Mouse (Mus musculus) neural tube, embryonic 15.5 days (tissue): ENCODE data around the gene Slc1a1. TPM values are rescaled to one million over a fixed set of nuclear protein-coding genes. Genes with fewer than 3 reads are reported as not detected.

ENCODE experiments used
- ATAC-seq: fragments of 200-750 bp; cut with Nextera tagmentation; 2 replicates; pipeline ENCODE4 v1.8.0; 2017; ENCODE audit warnings: mild to moderate bottlenecking, moderate TSS enrichment, moderate library complexity; ENCODE audit not compliant: low FRiP score
- H3K27ac ChIP-seq: fragments of 300-500 bp; sonication (generic); replicated peaks from 2 replicates; pipeline ENCODE4 v1.5.1; 2015; ENCODE audit warnings: mild to moderate bottlenecking, inconsistent platforms
- H3K27me3 ChIP-seq: fragments of 300-500 bp; sonication (generic); replicated peaks from 2 replicates; pipeline ENCODE4 v1.6.1; 2015; ENCODE audit warnings: inconsistent platforms
- H3K36me3 ChIP-seq: fragments of 300-500 bp; sonication (generic); 2 replicates; pipeline ENCODE4 v1.6.1; 2015; ENCODE audit warnings: inconsistent platforms
- H3K4me1 ChIP-seq: fragments of 300-500 bp; sonication (generic); 2 replicates; pipeline ENCODE4 v1.6.1; 2015; ENCODE audit warnings: inconsistent platforms
- H3K4me2 ChIP-seq: fragments of 300-500 bp; sonication (generic); 2 replicates; pipeline ENCODE4 v1.6.1; 2015; ENCODE audit warnings: inconsistent platforms, mild to moderate bottlenecking, moderate library complexity
- H3K4me3 ChIP-seq: fragments of 300-500 bp; sonication (generic); replicated peaks from 2 replicates; pipeline ENCODE4 v1.5.1; 2015; ENCODE audit warnings: mild to moderate bottlenecking, inconsistent platforms
- H3K9ac ChIP-seq: fragments of 300-500 bp; sonication (generic); replicated peaks from 2 replicates; pipeline ENCODE4 v1.6.1; 2015; ENCODE audit warnings: mild to moderate bottlenecking, inconsistent platforms
- H3K9me3 ChIP-seq: fragments of 300-500 bp; sonication (generic); replicated peaks from 2 replicates; pipeline ENCODE4 v1.6.1; 2016; ENCODE audit warnings: inconsistent platforms
- WGBS: fragments of 180-500 bp; shearing (Covaris S2); methylation state at CpG from one replicate; pipeline ENCODE4 v1.1.7; 2015; ENCODE audit warnings: mixed read lengths; 5-methylcytosine and 5-hydroxymethylcytosine counted together
- polyA plus RNA-seq: library from polyadenylated mRNA; unstranded; fragments of >200 nt; fragmentation: Nextera tagmentation; extraction: Ambion mirVana; gene quantifications from 2 replicates; pipeline ENCODE4 v1.2.1, GENCODE M21; 2015

Slc1a1 gene
- polyA plus RNA-seq, 1 experiment from 2014 or later, result 57.3 TPM

GRCm38 (mm10) chr19:28917839-28918238, 83.0 kb downstream of the Slc1a1 start:
- Histone ChIP-seq H3K36me3 (peaks cover 7% of the 10 kb centered on the region; the same call in 1 of the 2 replicates), H3K9ac (no peak overlapping the region), H3K4me3 (no peak overlapping the region), H3K4me2 (no peak overlapping the region), H3K9me3 (no peaks in the 10 kb centered on the region), H3K4me1 (no peaks in the 10 kb centered on the region), H3K27me3 (no peaks in the 10 kb centered on the region), H3K27ac (no peak overlapping the region)
- no peak for ATAC-seq
- WGBS, result 89% methylated on average over 5 of the region's 5 CpGs

DNA sequence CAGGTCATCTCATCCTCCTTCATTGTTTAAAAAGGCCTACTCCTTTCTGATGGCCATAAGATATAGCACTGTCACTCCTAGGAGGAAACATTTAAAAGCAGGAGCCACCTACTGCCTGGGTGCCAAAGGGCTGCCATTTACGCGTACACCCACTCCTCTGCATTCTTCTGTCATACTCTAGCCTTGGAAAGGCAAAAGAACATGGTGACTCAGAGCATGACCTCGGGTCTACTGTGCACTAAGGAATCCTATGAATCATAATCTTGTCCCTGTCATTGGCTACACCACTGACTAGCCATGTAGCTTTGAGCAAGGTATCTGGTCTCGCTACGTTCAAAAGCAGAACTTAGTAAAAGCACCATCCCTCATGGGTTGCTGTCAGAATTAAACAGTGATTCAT, 91.5 kb downstream of the Slc1a1 start:
- no peak overlapping the region for H3K4me2 ChIP-seq
- no peaks in the 10 kb centered on the region for H3K9me3 ChIP-seq
- no peak for ATAC-seq
- no peaks in the 10 kb centered on the region for H3K36me3 ChIP-seq
- no peak overlapping the region for H3K4me3 ChIP-seq
- H3K27ac ChIP-seq, result no peak overlapping the region
- H3K27me3 ChIP-seq, result no peaks in the 10 kb centered on the region
- no peaks in the 10 kb centered on the region for H3K4me1 ChIP-seq
- 96% methylated on average over 5 of the region's 5 CpGs for WGBS
- H3K9ac ChIP-seq, result no peak overlapping the region

GRCm38 (mm10) chr19:28927396-28927795, 92.5 kb downstream of the Slc1a1 start:
- WGBS, result 85% methylated on average over 4 of the region's 4 CpGs
- no peak for ATAC-seq
- H3K27ac ChIP-seq, result no peak overlapping the region

DNA sequence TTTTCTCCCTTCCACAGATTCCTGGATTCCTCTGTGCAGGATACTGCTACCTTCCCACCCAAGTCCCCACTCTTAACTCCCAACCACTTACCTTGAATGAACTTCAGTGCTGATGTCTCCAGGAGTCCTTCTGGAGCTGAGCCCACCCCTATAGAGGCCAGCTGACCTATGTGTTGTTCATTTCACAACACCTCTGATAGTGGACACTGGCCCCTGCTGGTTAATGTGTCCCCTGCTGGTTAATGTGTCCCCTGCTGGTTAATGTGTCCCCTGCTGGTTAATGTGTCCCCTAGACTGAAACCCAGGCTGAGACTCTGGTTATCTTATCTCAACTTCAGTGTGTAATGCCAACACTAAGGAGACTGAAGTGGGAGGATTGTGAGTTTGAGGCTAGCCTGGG, 94.2 kb downstream of the Slc1a1 start:
- H3K27me3 ChIP-seq, result no peaks in the 10 kb centered on the region
- no peaks in the 10 kb centered on the region for H3K36me3 ChIP-seq
- no peak overlapping the region for H3K27ac ChIP-seq
- H3K4me1 ChIP-seq, result no peaks in the 10 kb centered on the region
- H3K4me3 ChIP-seq, result no peak overlapping the region
- no peak overlapping the region for H3K9ac ChIP-seq
- H3K4me2 ChIP-seq, result no peak overlapping the region
- no peaks in the 10 kb centered on the region for H3K9me3 ChIP-seq
- ATAC-seq, result no peak

More at GRCm38 (mm10) chr19:28927396-28927795, 92.5 kb downstream of the Slc1a1 start:
- H3K36me3 ChIP-seq, result no peaks in the 10 kb centered on the region
- H3K4me1 ChIP-seq, result no peaks in the 10 kb centered on the region
- no peak overlapping the region for H3K9ac ChIP-seq
- H3K4me3 ChIP-seq, result no peak overlapping the region
- H3K9me3 ChIP-seq, result no peaks in the 10 kb centered on the region
- H3K27me3 ChIP-seq, result no peaks in the 10 kb centered on the region
- H3K4me2 ChIP-seq, result no peak overlapping the region

DNA sequence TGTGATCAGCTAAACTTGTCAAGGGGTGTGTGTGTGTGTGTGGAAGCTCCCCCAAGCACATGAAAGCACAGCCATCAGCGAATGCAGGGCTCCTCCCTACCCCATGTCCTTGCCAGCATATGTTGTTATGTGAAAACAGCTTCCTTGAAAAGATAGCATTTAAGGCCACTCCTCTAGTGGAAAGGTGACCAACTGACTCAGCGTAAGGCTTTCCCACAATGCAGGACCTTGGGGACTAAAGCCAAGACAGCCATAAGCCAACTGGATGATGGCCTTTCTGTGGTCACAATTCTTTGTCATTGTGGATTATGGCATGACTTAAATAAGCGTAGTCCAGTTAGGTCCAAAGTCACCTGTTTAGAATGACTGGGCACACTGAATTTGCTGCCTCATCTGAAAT, 100.0 kb downstream of the Slc1a1 start:
- ATAC-seq, result no peak
- Histone ChIP-seq H3K4me1 (no peaks in the 10 kb centered on the region), H3K27me3 (no peaks in the 10 kb centered on the region), H3K27ac (no peak overlapping the region), H3K36me3 (no peaks in the 10 kb centered on the region), H3K9ac (no peak overlapping the region), H3K4me2 (no peak overlapping the region), H3K9me3 (no peaks in the 10 kb centered on the region), H3K4me3 (no peak overlapping the region)
- 94% methylated on average over 3 of the region's 3 CpGs for WGBS

DNA sequence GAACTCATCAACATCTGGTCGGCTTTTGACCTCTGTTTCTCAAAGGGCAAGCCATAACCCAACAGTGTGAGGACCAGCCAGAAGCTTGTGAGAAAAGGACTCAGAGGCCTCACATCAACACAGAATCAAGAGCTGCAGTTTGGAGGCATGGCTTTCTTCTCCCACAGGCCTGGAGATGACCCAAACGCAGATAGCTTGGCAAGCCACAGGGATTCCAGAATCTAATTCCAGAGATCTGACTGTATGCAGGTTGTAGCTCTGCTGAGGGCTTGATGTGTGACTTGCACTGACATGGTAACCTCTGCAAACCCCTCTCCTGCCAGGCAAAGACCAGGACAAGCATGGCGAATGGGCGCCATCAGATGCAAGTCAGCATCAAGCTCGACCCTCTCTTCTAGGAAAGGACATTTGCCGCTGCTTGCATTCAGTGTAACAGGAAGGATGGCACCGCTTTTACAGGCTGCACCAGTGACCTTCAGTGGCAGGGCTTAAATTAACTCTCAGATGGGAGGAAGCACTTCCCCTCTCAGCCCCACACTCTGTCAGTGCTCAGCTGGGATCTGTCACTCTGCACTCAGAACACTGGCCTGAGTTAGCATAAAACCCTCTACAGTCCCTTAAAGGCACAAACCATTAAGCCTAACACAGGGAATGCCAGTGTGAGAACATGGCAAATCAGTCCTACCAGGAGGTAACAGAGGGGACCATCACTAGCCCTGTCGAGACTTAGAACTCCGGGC, 105.5 kb downstream of the Slc1a1 start:
- no peak overlapping the region for H3K9ac ChIP-seq
- H3K9me3 ChIP-seq, result no peaks in the 10 kb centered on the region
- H3K4me2 ChIP-seq, result no peak overlapping the region
- no peak for ATAC-seq
- no peaks in the 10 kb centered on the region for H3K27me3 ChIP-seq
- WGBS, result 81% methylated on average over 9 of the region's 9 CpGs
- H3K4me1 ChIP-seq, result no peaks in the 10 kb centered on the region
- no peak overlapping the region for H3K27ac ChIP-seq
- no peak overlapping the region for H3K4me3 ChIP-seq
- H3K36me3 ChIP-seq, result no peaks in the 10 kb centered on the region

- ATAC-seq, result no peak
- H3K9ac ChIP-seq, result no peak overlapping the region
- no peak overlapping the region for H3K27ac ChIP-seq
- H3K4me3 ChIP-seq, result no peak overlapping the region
- no peak overlapping the region for H3K4me2 ChIP-seq
- WGBS, result 79% methylated on average over 4 of the region's 4 CpGs
- no peaks in the 10 kb centered on the region for H3K27me3 ChIP-seq
- H3K4me1 ChIP-seq, result no peaks in the 10 kb centered on the region
- H3K9me3 ChIP-seq, result no peaks in the 10 kb centered on the region
- H3K36me3 ChIP-seq, result no peaks in the 10 kb centered on the region
These were observed 106.4 kb downstream of the Slc1a1 start for GRCm38 (mm10) chr19:28941271-28941670.

DNA sequence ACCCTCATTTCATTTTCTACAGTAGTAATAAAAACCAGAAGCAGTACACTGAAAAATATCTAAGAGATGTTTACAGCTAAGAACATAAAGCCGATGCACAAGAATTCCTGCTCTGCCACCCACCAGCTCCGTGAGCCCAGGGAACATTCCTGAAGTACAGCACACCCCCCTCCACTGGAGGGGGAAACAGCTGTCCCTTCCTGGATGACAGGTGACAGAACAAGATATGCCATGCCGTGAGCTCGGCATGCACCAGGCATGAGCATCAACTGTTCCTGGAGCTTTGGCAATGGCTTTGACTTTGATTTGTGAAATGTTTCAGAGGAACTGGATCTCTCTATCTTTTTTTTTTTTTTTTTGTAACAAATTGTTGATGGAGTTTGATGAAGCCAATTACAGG, 111.9 kb downstream of the Slc1a1 start:
- ATAC-seq, result no peak
- 68% methylated on average over 4 of the region's 4 CpGs for WGBS

DNA sequence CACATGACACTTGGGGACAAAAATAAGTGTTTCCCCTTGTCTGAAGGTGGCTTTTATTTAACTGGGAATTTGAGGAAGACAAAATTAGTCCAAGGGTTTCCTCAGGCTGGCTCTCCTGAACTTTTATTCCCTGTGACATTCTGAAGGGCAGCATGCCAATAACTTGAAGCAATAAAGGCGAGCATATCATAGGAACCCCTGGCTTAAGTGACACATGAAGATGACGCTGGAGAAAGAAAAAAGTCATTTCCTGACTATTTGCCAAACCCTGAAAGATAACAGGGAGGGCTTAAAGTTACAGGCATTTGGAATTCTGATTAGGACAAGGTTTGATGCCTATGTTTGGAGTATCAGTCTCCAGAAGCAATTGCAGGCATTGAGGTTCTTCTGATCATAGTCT, 112.5 kb downstream of the Slc1a1 start:
- H3K4me2 ChIP-seq, result no peak overlapping the region
- no peak for ATAC-seq
- no peaks in the 10 kb centered on the region for H3K27me3 ChIP-seq
- no peaks in the 10 kb centered on the region for H3K4me1 ChIP-seq
- H3K9ac ChIP-seq, result no peak overlapping the region
- H3K27ac ChIP-seq, result no peak overlapping the region
- no peaks in the 10 kb centered on the region for H3K36me3 ChIP-seq
- 68% methylated on average over 2 of the region's 2 CpGs for WGBS
- H3K9me3 ChIP-seq, result no peaks in the 10 kb centered on the region
- H3K4me3 ChIP-seq, result no peak overlapping the region

More for the DNA sequence above, 111.9 kb downstream of the Slc1a1 start:
- H3K4me1 ChIP-seq, result no peaks in the 10 kb centered on the region
- H3K27me3 ChIP-seq, result no peaks in the 10 kb centered on the region
- no peaks in the 10 kb centered on the region for H3K36me3 ChIP-seq
- no peak overlapping the region for H3K4me2 ChIP-seq
- H3K27ac ChIP-seq, result no peak overlapping the region
- H3K9ac ChIP-seq, result no peak overlapping the region
- H3K4me3 ChIP-seq, result no peak overlapping the region
- no peaks in the 10 kb centered on the region for H3K9me3 ChIP-seq

- no peak overlapping the region for H3K27ac ChIP-seq
- 79% methylated on average over 5 of the region's 5 CpGs for WGBS
- no peaks in the 10 kb centered on the region for H3K4me1 ChIP-seq
- no peak overlapping the region for H3K4me2 ChIP-seq
- H3K4me3 ChIP-seq, result no peak overlapping the region
- ATAC-seq, result no peak
- H3K9ac ChIP-seq, result no peak overlapping the region
- no peaks in the 10 kb centered on the region for H3K9me3 ChIP-seq
- no peaks in the 10 kb centered on the region for H3K36me3 ChIP-seq
- no peaks in the 10 kb centered on the region for H3K27me3 ChIP-seq
These were observed 116.4 kb downstream of the Slc1a1 start for GRCm38 (mm10) chr19:28951251-28951650.

DNA sequence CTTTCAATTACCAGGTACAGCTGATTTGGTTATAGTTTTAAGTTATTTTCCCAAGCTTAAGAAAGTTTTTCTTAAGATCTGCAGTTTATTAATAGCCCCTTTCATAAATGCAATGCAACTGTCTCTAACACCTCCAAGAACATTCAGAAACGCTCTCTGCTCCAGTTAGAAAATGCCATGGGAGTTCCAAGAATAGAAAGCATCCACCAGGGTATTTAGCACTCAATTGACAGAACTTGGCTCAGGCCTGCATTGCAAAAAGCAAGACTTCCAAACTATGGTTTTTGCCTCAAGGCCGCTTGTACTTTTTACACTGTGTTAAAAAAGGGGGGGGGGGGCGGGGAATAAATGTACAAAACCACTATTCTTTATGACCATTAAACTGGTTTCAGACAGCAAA, 128.3 kb downstream of the Slc1a1 start:
- ATAC-seq, result no peak
- Histone ChIP-seq H3K27me3 (no peaks in the 10 kb centered on the region), H3K36me3 (no peaks in the 10 kb centered on the region), H3K27ac (peak overlapping the region; percentile 84; the same call in 1 of the 2 replicates), H3K4me3 (peak overlapping the region; percentile 85), H3K9ac (peak overlapping the region; percentile 91; the same call in 1 of the 2 replicates), H3K4me1 (peaks cover 25% of the 10 kb centered on the region), H3K9me3 (no peaks in the 10 kb centered on the region), H3K4me2 (peak overlapping the region; percentile 74)
- 42% methylated on average over 3 of the region's 3 CpGs for WGBS

DNA sequence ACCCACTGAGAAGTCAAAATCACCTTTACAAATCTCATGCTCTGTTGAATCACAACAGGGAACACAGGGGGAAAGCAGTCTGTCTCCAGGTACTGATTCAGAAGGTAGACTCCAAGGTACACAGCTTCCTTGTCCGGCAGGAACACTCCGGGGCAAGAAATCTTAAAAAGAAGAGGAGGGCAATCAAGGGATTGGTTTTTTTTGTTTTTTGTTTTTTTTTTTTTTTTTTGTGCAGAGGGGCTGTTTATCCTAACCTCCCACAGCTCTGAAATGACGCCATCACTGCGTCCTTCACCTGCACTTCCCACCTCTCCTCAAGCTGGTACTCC, 128.6 kb downstream of the Slc1a1 start:
- Histone ChIP-seq H3K9me3 (no peaks in the 10 kb centered on the region), H3K9ac (peak overlapping the region; percentile 91), H3K36me3 (no peaks in the 10 kb centered on the region), H3K27ac (peak overlapping the region; percentile 84), H3K4me1 (peaks cover 25% of the 10 kb centered on the region), H3K27me3 (no peaks in the 10 kb centered on the region), H3K4me3 (peak overlapping the region; percentile 85), H3K4me2 (peak overlapping the region; percentile 74)
- ATAC-seq, result 0 out of 2 replicates have a peak, but pooled peaks have one; percentile 7
- WGBS, result 0% methylated on average over 4 of the region's 4 CpGs
